Mouse (Mus musculus) neural tube, embryonic 10.5 days (tissue): Measurements from ENCODE around the gene Palm3.
A peak's percentile ranks its signal among the peaks of the same experiment; 100 is the strongest.
"Not testable (repeated sequence)": the region's sequence is repeated elsewhere in the genome, so short reads cannot be mapped to it uniquely, and the experiment has no call there.

Experiments used
- DNase-seq: peaks from one replicate; pipeline ENCODE4 v3.0.0-alpha.2; 2017; ENCODE audit warnings: low spot score; ENCODE audit errors: extremely low spot score

Palm3 gene

GRCm38 (mm10) chr8:83997511-83998141 lies 23.6 kb upstream of the Palm3 start, which contains the start of gene Samd1:
Gene Samd1 (plus strand): TSS chr8:83997672.
- peak; percentile 76 for DNase-seq

GRCm38 (mm10) chr8:83998231-83999056 lies 22.8 kb upstream of the Palm3 start:
- peak; percentile 71 for DNase-seq

- DNase-seq, result no peak
Measured at GRCm38 (mm10) chr8:83999057-83999705, 22.1 kb upstream of the Palm3 start.

GRCm38 (mm10) chr8:83999825-84000224 lies 21.4 kb upstream of the Palm3 start:
- no peak for DNase-seq

GRCm38 (mm10) chr8:84001281-84002000 lies 19.8 kb upstream of the Palm3 start, which contains the start of gene 1700067K01Rik:
Gene 1700067K01Rik (plus strand): TSS chr8:84001502.
- peak; percentile 41 for DNase-seq

GRCm38 (mm10) chr8:84002957-84003611 lies 18.2 kb upstream of the Palm3 start:
- no peak for DNase-seq

GRCm38 (mm10) chr8:84003612-84004246 lies 17.5 kb upstream of the Palm3 start:
- DNase-seq, result no peak

- peak; percentile 91 for DNase-seq
Measured at GRCm38 (mm10) chr8:84004533-84005201, 16.6 kb upstream of the Palm3 start.

- DNase-seq, result not testable (repeated sequence)
Measured at GRCm38 (mm10) chr8:84005502-84005901, 15.8 kb upstream of the Palm3 start.

GRCm38 (mm10) chr8:84008362-84008761 lies 12.9 kb upstream of the Palm3 start:
- DNase-seq, result no peak

GRCm38 (mm10) chr8:84009876-84010275 lies 11.4 kb upstream of the Palm3 start:
- peak; percentile 89 for DNase-seq

- DNase-seq, result peak; percentile 87
Measured at GRCm38 (mm10) chr8:84010625-84011611, 10.4 kb upstream of the Palm3 start.

GRCm38 (mm10) chr8:84011705-84012498 lies 9.4 kb upstream of the Palm3 start, which contains the start of gene 2210011C24Rik:
Gene 2210011C24Rik (minus strand): TSS chr8:84012171.
- DNase-seq, result no peak

- DNase-seq, result no peak
Measured at GRCm38 (mm10) chr8:84012499-84013165, 8.6 kb upstream of the Palm3 start.

- no peak for DNase-seq
Measured at GRCm38 (mm10) chr8:84015833-84016232, 5.4 kb upstream of the Palm3 start.

GRCm38 (mm10) chr8:84019738-84020137 lies 1.5 kb upstream of the Palm3 start:
- no peak for DNase-seq

GRCm38 (mm10) chr8:84021569-84021968 lies 298 bp downstream of the Palm3 start:
- DNase-seq, result no peak
